Mouse (Mus musculus) forebrain, embryonic 16.5 days (tissue): ENCODE data around the gene Gm10762. TPM values are rescaled to one million over a fixed set of nuclear protein-coding genes. Genes with fewer than 3 reads are reported as not detected.

Experiments used
- ATAC-seq: fragments of 200-750 bp; cut with Nextera tagmentation; 2 replicates; pipeline ENCODE4 v1.8.0; 2017; ENCODE audit warnings: mild to moderate bottlenecking, moderate library complexity
- H3K27ac ChIP-seq: fragments of 300-500 bp; sonication (generic); 2 replicates; pipeline ENCODE4 v1.5.1; 2014; ENCODE audit warnings: low read length, control low read depth
- H3K27me3 ChIP-seq: fragments of 300-500 bp; sonication (generic); replicated peaks from 2 replicates; pipeline ENCODE4 v1.6.1; 2014; ENCODE audit warnings: low read length; ENCODE audit not compliant: control insufficient read depth, insufficient read depth
- H3K36me3 ChIP-seq: fragments of 300-500 bp; sonication (generic); 2 replicates; pipeline ENCODE4 v1.6.1; 2014; ENCODE audit not compliant: control insufficient read depth, insufficient read depth
- H3K4me1 ChIP-seq: fragments of 300-500 bp; sonication (generic); replicated peaks from 2 replicates; pipeline ENCODE4 v1.6.1; 2014; ENCODE audit warnings: low read length; ENCODE audit not compliant: control insufficient read depth, insufficient read depth
- H3K4me2 ChIP-seq: fragments of 300-500 bp; sonication (generic); 2 replicates; pipeline ENCODE4 v1.6.1; 2014; ENCODE audit warnings: mild to moderate bottlenecking, low read length, control low read depth
- H3K4me3 ChIP-seq: fragments of 300-500 bp; sonication (generic); replicated peaks from 2 replicates; pipeline ENCODE4 v1.5.1; 2014; ENCODE audit warnings: mild to moderate bottlenecking, low read length, control low read depth
- H3K9ac ChIP-seq: fragments of 300-500 bp; sonication (generic); replicated peaks from 2 replicates; pipeline ENCODE4 v1.6.1; 2014; ENCODE audit warnings: low read depth, low read length, control low read depth
- H3K9me3 ChIP-seq: fragments of 300-500 bp; sonication (generic); 2 replicates; pipeline ENCODE4 v1.6.1; 2016; ENCODE audit warnings: low read length; ENCODE audit not compliant: control insufficient read depth
- WGBS: fragments of 180-500 bp; shearing (Covaris S2); extraction: QIAGEN DNeasy Blood & Tissue Kit; methylation state at CpG from one replicate; pipeline ENCODE4 v1.1.7; 2014; 5-methylcytosine and 5-hydroxymethylcytosine counted together
- polyA plus RNA-seq: library from polyadenylated mRNA; unstranded; fragments of >200 nt; fragmentation: Nextera tagmentation; extraction: Ambion mirVana; gene quantifications from 2 replicates; pipeline ENCODE4 v1.2.1, GENCODE M21; 2015

The Gm10762 gene
- polyA plus RNA-seq, 1 experiment from 2014 or later = 16.2 TPM

GRCm38 (mm10) chr2:128966236-128966635 is 1.3 kb downstream of the Gm10762 start:
- no peaks in the 10 kb centered on the region for H3K36me3 ChIP-seq
- peak overlapping the region; percentile 42 for H3K4me2 ChIP-seq
- H3K4me3 ChIP-seq = peak overlapping the region; percentile 14
- WGBS = 4% methylated on average over 6 of the region's 6 CpGs
- no peaks in the 10 kb centered on the region for H3K27me3 ChIP-seq
- no peak for ATAC-seq
- peaks cover 6% of the 10 kb centered on the region for H3K4me1 ChIP-seq
- H3K27ac ChIP-seq = no peak overlapping the region
- no peaks in the 10 kb centered on the region for H3K9me3 ChIP-seq
- 0 out of 2 replicates have a peak overlapping the region, but pooled peaks have one; percentile 17 for H3K9ac ChIP-seq

DNA sequence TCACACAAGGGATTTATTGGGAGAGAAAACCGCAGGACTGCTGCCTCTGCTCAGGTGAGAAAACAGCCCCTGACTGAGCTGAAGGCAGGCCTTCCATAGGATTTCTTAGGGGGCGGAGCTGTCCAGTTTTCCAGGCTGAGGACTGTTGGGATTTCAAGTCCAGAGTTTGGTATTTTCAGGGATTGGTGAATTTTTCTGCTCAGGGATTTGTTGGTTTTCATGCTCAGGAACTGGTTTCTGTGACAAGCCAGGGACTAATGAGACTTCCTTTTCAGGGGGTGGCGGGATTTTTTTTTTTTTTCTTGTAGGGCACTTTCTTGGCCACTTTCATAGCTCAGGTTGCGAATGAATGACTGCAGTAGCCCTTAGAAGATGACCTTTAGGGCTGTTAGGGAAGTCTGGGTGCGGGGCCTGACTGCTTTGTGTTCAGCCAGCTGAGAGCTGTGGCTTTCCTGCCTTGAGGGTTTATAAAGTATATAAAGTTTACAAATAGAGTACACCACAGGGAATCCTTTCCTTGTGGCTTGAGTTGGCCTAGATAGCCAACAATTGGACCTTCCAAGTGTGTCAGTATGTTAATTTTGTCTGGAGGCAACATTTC is 1.9 kb downstream of the Gm10762 start:
- peak overlapping the region; percentile 46 for H3K4me2 ChIP-seq
- H3K27me3 ChIP-seq = no peaks in the 10 kb centered on the region
- H3K9me3 ChIP-seq = no peaks in the 10 kb centered on the region
- no peak overlapping the region; the same call in 1 of the 2 replicates for H3K4me3 ChIP-seq
- 42% methylated on average over 5 of the region's 5 CpGs for WGBS
- no peak for ATAC-seq
- peaks cover 6% of the 10 kb centered on the region for H3K4me1 ChIP-seq
- peak overlapping the region; percentile 46 for H3K9ac ChIP-seq
- H3K36me3 ChIP-seq = no peaks in the 10 kb centered on the region
- peak overlapping the region; percentile 58 for H3K27ac ChIP-seq

- Histone ChIP-seq H3K27ac (no peak overlapping the region), H3K4me1 (no peaks in the 10 kb centered on the region), H3K9me3 (no peaks in the 10 kb centered on the region), H3K27me3 (no peaks in the 10 kb centered on the region), H3K36me3 (no peaks in the 10 kb centered on the region), H3K4me3 (no peak overlapping the region), H3K4me2 (no peak overlapping the region), H3K9ac (no peak overlapping the region)
- ATAC-seq = no peak
These were observed 13.3 kb downstream of the Gm10762 start for GRCm38 (mm10) chr2:128954186-128954585.

GRCm38 (mm10) chr2:128947962-128948588 is 19.4 kb downstream of the Gm10762 start:
- H3K4me3 ChIP-seq = no peak overlapping the region
- H3K4me1 ChIP-seq = peaks cover under 1% of the 10 kb centered on the region
- no peak overlapping the region for H3K4me2 ChIP-seq
- H3K27me3 ChIP-seq = no peaks in the 10 kb centered on the region
- no peak overlapping the region for H3K9ac ChIP-seq
- no peaks in the 10 kb centered on the region for H3K36me3 ChIP-seq
- no peak for ATAC-seq
- H3K27ac ChIP-seq = no peak overlapping the region
- 34% methylated on average over 6 of the region's 6 CpGs for WGBS
- no peaks in the 10 kb centered on the region for H3K9me3 ChIP-seq

DNA sequence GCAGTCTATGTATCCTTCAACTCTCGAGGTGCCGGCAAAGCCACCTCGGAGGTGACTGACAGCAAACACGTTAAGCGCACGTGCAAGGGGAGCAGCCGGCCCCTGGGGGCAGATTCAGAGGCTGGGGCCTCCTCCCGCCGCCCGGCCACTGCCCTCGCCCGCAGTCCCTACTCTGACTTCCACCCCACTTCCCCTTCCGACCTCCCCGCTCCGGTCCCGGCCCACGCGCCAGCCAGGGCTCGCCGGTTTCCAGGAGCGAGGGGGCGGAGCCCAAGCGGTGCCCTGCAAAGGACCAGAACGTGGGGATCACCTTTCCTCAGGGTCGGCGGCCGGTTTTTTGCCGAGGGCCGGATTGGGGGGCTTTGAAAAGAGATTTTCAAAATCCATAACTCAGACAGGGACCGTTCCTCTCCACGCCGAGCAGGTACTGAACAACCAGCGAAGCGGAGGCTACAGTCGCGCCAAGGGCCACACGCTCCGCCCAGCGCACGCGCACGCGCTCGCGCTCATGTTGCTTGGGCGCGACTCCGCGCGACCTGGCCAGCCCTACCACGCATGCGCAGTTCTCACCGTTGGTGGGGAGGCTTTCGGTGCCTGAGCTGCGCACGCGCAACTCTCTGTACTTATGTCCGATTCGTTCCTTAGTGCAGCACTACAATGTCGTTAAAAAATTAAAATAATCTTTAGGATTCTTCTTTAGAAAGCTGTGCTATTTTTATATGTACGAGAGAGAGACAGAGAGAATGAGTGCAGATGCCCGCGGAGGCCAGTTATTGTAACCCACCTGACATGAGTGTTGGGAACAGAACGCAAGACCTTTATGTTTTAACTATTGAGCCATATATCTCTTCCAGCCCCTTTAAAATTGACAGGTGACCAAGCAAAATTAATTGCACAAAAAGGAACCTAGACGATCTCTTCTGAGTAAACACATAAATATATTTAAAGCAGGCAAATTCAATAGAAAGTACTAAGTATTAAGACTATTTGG is 23.7 kb downstream of the Gm10762 start, which contains the start of gene Zc3h8:
TSS of gene Zc3h8 (minus strand) at position 540 of the 991 bp plus-strand sequence.
- Histone ChIP-seq H3K4me2 (peak within 1 kb of the TSS; percentile 76), H3K36me3 (no peaks in the 10 kb centered on the region), H3K4me3 (peak within 1 kb of the TSS; percentile 84), H3K4me1 (peaks cover 4% of the 10 kb centered on the region), H3K27ac (peak within 1 kb of the TSS; percentile 74), H3K9ac (peak within 1 kb of the TSS; percentile 80), H3K9me3 (no peaks in the 10 kb centered on the region), H3K27me3 (no peaks in the 10 kb centered on the region)
- WGBS = 2% methylated on average over 65 of the region's 65 CpGs
- ATAC-seq = peak; percentile 94

GRCm38 (mm10) chr2:128936256-128936655 is 31.3 kb downstream of the Gm10762 start:
- Histone ChIP-seq H3K4me1 (no peaks in the 10 kb centered on the region), H3K4me2 (no peak overlapping the region), H3K9me3 (no peaks in the 10 kb centered on the region), H3K9ac (no peak overlapping the region), H3K27ac (no peak overlapping the region), H3K27me3 (no peaks in the 10 kb centered on the region), H3K4me3 (no peak overlapping the region), H3K36me3 (peaks cover 5% of the 10 kb centered on the region; the same call in 1 of the 2 replicates)
- ATAC-seq = no peak
- WGBS = 91% methylated on average over 3 of the region's 3 CpGs

- Histone ChIP-seq H3K4me2 (no peak overlapping the region), H3K4me3 (no peak overlapping the region), H3K27ac (no peak overlapping the region), H3K36me3 (peaks cover 15% of the 10 kb centered on the region), H3K4me1 (no peaks in the 10 kb centered on the region), H3K27me3 (no peaks in the 10 kb centered on the region), H3K9me3 (no peaks in the 10 kb centered on the region), H3K9ac (no peak overlapping the region)
- ATAC-seq = no peak
These were observed 36.8 kb downstream of the Gm10762 start for GRCm38 (mm10) chr2:128930704-128931103.

GRCm38 (mm10) chr2:128928446-128928845 is 39.1 kb downstream of the Gm10762 start:
- H3K27me3 ChIP-seq = no peaks in the 10 kb centered on the region
- H3K4me2 ChIP-seq = no peak overlapping the region
- no peak overlapping the region for H3K27ac ChIP-seq
- ATAC-seq = no peak
- no peaks in the 10 kb centered on the region for H3K9me3 ChIP-seq
- no peak overlapping the region for H3K4me3 ChIP-seq
- no peak overlapping the region for H3K9ac ChIP-seq
- WGBS = 75% methylated on average over 3 of the region's 3 CpGs
- H3K4me1 ChIP-seq = no peaks in the 10 kb centered on the region
- peaks cover 12% of the 10 kb centered on the region; the same call in 1 of the 2 replicates for H3K36me3 ChIP-seq

DNA sequence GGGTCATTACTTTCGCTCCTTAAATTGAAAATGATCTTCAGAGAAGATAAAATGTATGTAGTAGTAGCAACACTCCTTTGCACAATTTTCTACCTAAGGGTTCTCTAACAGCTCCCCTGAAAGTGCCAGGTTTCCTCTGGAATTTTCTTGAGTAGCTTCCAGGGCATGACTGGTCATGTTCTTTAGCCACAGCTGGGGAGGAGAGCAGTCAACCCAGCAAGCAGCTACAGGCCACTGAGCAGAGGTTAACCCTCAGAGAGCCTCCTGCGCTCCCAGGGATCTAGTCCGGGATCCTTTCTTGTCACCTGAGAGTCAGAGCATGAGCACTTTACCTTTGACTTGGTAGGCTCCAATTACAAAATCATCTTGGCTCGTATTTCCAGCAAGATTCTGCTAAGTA is 42.7 kb downstream of the Gm10762 start:
- Histone ChIP-seq H3K27me3 (no peaks in the 10 kb centered on the region), H3K4me2 (no peak overlapping the region), H3K4me3 (no peak overlapping the region), H3K4me1 (no peaks in the 10 kb centered on the region), H3K36me3 (0 out of 2 replicates have a peak, but pooled peaks cover 8% of the 10 kb centered on the region), H3K9ac (no peak overlapping the region), H3K27ac (no peak overlapping the region), H3K9me3 (no peaks in the 10 kb centered on the region)
- ATAC-seq = no peak
- 96% methylated on average over 4 of the region's 4 CpGs for WGBS
